Mouse (Mus musculus) forebrain, embryonic 11.5 days (tissue): ENCODE measurements around the gene Zfhx3. TPM values are rescaled to one million over a fixed set of nuclear protein-coding genes. Genes with fewer than 3 reads are reported as not detected.
A peak's percentile ranks its signal among the peaks of the same experiment; 100 is the strongest.

Experiments
- ATAC-seq: fragments of 200-750 bp; cut with Nextera tagmentation; replicated peaks from 2 replicates; pipeline ENCODE4 v1.8.0; 2017; ENCODE audit warnings: moderate TSS enrichment; ENCODE audit not compliant: low FRiP score
- DNase-seq: peaks from one replicate; pipeline ENCODE4 v3.0.0-alpha.2; 2017; ENCODE audit warnings: low spot score
- H3K27ac ChIP-seq: fragments of 300-500 bp; sonication (generic); 2 replicates; pipeline ENCODE4 v1.5.1; 2014; ENCODE audit warnings: low read depth, low read length
- H3K27me3 ChIP-seq: fragments of 300-500 bp; sonication (generic); 2 replicates; pipeline ENCODE4 v1.6.1; 2014; ENCODE audit warnings: mild to moderate bottlenecking, low read length, mixed read lengths; ENCODE audit not compliant: control insufficient read depth, insufficient read depth
- H3K36me3 ChIP-seq: fragments of 300-500 bp; sonication (generic); 2 replicates; pipeline ENCODE4 v1.6.1; 2014; ENCODE audit warnings: mild to moderate bottlenecking, low read length, moderate library complexity, mixed read lengths; ENCODE audit not compliant: control insufficient read depth, insufficient read depth
- H3K4me1 ChIP-seq: fragments of 300-500 bp; sonication (generic); replicated peaks from 2 replicates; pipeline ENCODE4 v1.6.1; 2014; ENCODE audit warnings: low read length, mixed read lengths; ENCODE audit not compliant: control insufficient read depth, insufficient read depth
- H3K4me2 ChIP-seq: fragments of 300-500 bp; sonication (generic); 2 replicates; pipeline ENCODE4 v1.6.1; 2014; ENCODE audit warnings: low read depth, mild to moderate bottlenecking, low read length, moderate library complexity, mixed read lengths; ENCODE audit not compliant: severe bottlenecking
- H3K4me3 ChIP-seq: fragments of 300-500 bp; sonication (generic); 2 replicates; pipeline ENCODE4 v1.5.1; 2014; ENCODE audit warnings: low read depth, low read length
- H3K9ac ChIP-seq: fragments of 300-500 bp; sonication (generic); 2 replicates; pipeline ENCODE4 v1.6.1; 2014; ENCODE audit warnings: low read length
- H3K9me3 ChIP-seq: fragments of 300-500 bp; sonication (generic); 2 replicates; pipeline ENCODE4 v1.6.1; 2016; ENCODE audit warnings: low read length, mixed read lengths; ENCODE audit not compliant: control insufficient read depth
- WGBS: fragments of 180-500 bp; shearing (Covaris S2); extraction: QIAGEN DNeasy Blood & Tissue Kit; methylation state at CpG from one replicate; pipeline ENCODE4 v1.1.7; 2014; 5-methylcytosine and 5-hydroxymethylcytosine counted together
- polyA plus RNA-seq: library from polyadenylated mRNA; unstranded; fragments of >200 nt; fragmentation: Nextera tagmentation; extraction: Ambion mirVana; gene quantifications from 2 replicates; pipeline ENCODE4 v1.2.1, GENCODE M21; 2014

Gene Zfhx3
- polyA plus RNA-seq, 1 experiment from 2014 or later: 22.9 TPM

DNA sequence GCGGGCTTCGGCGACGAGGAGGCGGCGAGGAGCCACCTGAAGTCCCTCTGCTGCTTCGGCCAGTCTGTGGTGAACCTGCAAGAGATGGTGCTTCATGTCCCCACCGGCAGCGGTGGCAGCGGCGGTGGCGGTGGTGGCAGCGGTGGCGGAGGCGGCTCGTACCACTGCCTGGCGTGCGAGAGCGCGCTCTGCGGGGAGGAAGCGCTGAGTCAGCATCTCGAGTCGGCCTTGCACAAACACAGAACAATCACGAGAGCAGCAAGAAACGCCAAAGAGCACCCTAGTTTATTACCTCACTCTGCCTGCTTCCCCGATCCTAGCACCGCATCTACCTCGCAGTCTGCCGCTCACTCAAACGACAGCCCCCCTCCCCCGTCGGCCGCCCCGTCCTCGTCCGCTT lies 1014.0 kb downstream of the Zfhx3 start:
- H3K4me3 ChIP-seq: peak overlapping the region; percentile 7; the same call in 1 of the 2 replicates
- no peak overlapping the region for H3K27ac ChIP-seq
- H3K4me2 ChIP-seq: peak overlapping the region; percentile 24; the same call in 1 of the 2 replicates
- DNase-seq: no peak
- ATAC-seq: no peak
- peaks cover 20% of the 10 kb centered on the region for H3K36me3 ChIP-seq
- no peaks in the 10 kb centered on the region; the same call in 1 of the 2 replicates for H3K9me3 ChIP-seq
- no peaks in the 10 kb centered on the region for H3K27me3 ChIP-seq
- WGBS: 76% methylated on average over 37 of the region's 37 CpGs
- no peak overlapping the region for H3K9ac ChIP-seq
- H3K4me1 ChIP-seq: no peaks in the 10 kb centered on the region

DNA sequence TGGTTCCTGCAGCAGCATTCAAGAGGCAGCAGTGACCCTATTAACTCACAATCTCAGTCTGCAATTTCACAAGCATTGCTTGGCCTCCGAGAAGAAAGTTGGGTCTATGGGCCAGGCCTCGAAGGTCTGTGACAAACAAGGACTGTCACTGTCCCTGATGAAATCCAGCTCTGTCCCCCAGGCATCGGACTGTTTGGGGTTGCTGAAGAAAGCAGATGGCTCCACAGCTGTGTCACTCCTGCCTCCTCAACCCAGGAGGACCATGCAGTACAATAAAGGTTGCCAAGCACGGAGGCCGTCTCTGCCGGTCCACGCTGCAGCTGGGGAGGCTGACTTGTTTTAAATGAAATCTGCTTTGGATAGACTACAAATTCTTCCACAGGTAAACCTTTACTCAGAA lies 1020.1 kb downstream of the Zfhx3 start:
- Histone ChIP-seq H3K4me1 (no peaks in the 10 kb centered on the region), H3K4me2 (no peak overlapping the region), H3K27ac (no peak overlapping the region), H3K36me3 (no peaks in the 10 kb centered on the region), H3K9ac (no peak overlapping the region), H3K27me3 (no peaks in the 10 kb centered on the region), H3K9me3 (no peaks in the 10 kb centered on the region), H3K4me3 (no peak overlapping the region)
- ATAC-seq: no peak
- 77% methylated on average over 7 of the region's 7 CpGs for WGBS
- DNase-seq: no peak

- ATAC-seq: no peak
- Histone ChIP-seq H3K4me2 (no peak overlapping the region), H3K4me3 (no peak overlapping the region), H3K9me3 (no peaks in the 10 kb centered on the region), H3K4me1 (no peaks in the 10 kb centered on the region), H3K36me3 (no peaks in the 10 kb centered on the region), H3K9ac (no peak overlapping the region), H3K27ac (no peak overlapping the region), H3K27me3 (no peaks in the 10 kb centered on the region)
- 87% methylated on average over 2 of the region's 2 CpGs for WGBS
- DNase-seq: no peak
Measured at GRCm38 (mm10) chr8:108963181-108963580, 1020.7 kb downstream of the Zfhx3 start.

DNA sequence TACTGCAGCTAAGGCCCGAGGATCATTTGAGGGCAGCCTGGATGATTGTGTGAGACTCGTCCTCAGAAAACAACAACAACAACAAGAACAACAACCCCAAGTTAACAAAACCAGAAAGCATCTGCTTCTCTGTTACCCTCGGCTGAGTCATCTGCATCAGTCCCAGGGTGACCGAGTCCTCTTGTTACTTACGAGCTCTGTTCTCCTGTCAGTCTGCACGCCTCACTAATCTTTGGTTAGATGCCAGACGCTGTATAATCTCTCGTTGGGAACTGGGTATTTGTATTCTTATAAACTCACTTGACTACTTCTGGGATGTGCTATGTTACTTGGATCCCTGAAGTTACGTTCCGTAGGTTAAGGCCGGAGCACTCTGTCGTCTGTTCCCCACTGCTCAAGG lies 1023.6 kb downstream of the Zfhx3 start:
- no peak for ATAC-seq
- 82% methylated on average over 12 of the region's 12 CpGs for WGBS

DNA sequence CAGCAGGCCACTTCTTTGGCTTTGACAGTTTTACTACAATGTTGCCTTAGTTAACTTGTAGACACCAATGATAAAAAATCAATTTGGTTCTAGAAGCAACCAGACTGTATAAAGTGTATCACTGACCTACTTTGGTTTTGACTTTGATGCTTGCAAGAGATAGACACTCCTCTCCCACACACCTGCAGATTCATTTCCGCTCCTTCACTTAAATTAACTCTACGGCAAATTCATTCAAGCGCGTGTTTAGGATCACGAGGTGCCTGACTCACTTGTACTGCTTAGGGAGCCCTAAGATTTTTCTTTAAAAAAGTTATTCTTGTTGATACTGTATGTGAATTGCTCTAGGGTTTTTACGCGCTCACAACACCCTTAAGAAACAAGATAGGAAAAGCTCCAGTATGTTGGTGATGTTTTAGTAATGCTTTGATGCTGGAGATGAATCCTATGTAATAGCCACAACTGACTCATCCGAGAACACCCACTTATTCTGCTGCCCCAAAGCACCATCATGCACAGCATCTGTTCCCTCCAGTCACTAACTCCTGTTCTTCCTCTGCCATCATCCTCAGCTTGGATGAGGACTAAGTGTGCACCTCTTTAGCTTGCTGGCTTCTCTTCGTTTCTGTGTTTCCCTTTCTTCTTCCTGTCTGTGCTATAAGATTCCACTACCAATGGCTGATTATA lies 1031.3 kb downstream of the Zfhx3 start:
- no peak overlapping the region for H3K4me2 ChIP-seq
- H3K9me3 ChIP-seq: no peaks in the 10 kb centered on the region
- no peaks in the 10 kb centered on the region for H3K36me3 ChIP-seq
- H3K4me3 ChIP-seq: no peak overlapping the region
- DNase-seq (no peak), ATAC-seq (no peak)
- H3K4me1 ChIP-seq: no peaks in the 10 kb centered on the region
- 89% methylated on average over 9 of the region's 9 CpGs for WGBS
- H3K27me3 ChIP-seq: no peaks in the 10 kb centered on the region
- no peak overlapping the region for H3K27ac ChIP-seq
- H3K9ac ChIP-seq: no peak overlapping the region

More for the DNA sequence above, 1023.6 kb downstream of the Zfhx3 start:
- Histone ChIP-seq H3K4me3 (no peak overlapping the region), H3K4me2 (no peak overlapping the region), H3K27me3 (no peaks in the 10 kb centered on the region), H3K9ac (no peak overlapping the region), H3K27ac (no peak overlapping the region), H3K36me3 (no peaks in the 10 kb centered on the region), H3K4me1 (no peaks in the 10 kb centered on the region), H3K9me3 (no peaks in the 10 kb centered on the region)
- no peak for DNase-seq

GRCm38 (mm10) chr8:108977693-108978361 lies 1035.4 kb downstream of the Zfhx3 start:
- no peak overlapping the region for H3K27ac ChIP-seq
- no peaks in the 10 kb centered on the region for H3K36me3 ChIP-seq
- no peaks in the 10 kb centered on the region for H3K27me3 ChIP-seq
- ATAC-seq: no peak
- WGBS: 63% methylated on average over 11 of the region's 11 CpGs
- H3K4me1 ChIP-seq: no peaks in the 10 kb centered on the region
- no peak for DNase-seq
- H3K4me3 ChIP-seq: no peak overlapping the region
- no peaks in the 10 kb centered on the region; the same call in 1 of the 2 replicates for H3K9me3 ChIP-seq
- H3K4me2 ChIP-seq: no peak overlapping the region
- no peak overlapping the region for H3K9ac ChIP-seq

GRCm38 (mm10) chr8:108978362-108978750 lies 1035.9 kb downstream of the Zfhx3 start:
- H3K9ac ChIP-seq: no peak overlapping the region
- H3K4me3 ChIP-seq: no peak overlapping the region
- 86% methylated on average over 7 of the region's 7 CpGs for WGBS
- no peaks in the 10 kb centered on the region; the same call in 1 of the 2 replicates for H3K9me3 ChIP-seq
- no peak for ATAC-seq
- no peak for DNase-seq
- H3K4me1 ChIP-seq: no peaks in the 10 kb centered on the region
- H3K27ac ChIP-seq: no peak overlapping the region
- no peaks in the 10 kb centered on the region for H3K36me3 ChIP-seq
- H3K27me3 ChIP-seq: no peaks in the 10 kb centered on the region
- no peak overlapping the region for H3K4me2 ChIP-seq

- H3K4me1 ChIP-seq: no peaks in the 10 kb centered on the region
- no peak for DNase-seq
- no peak overlapping the region for H3K27ac ChIP-seq
- no peak overlapping the region for H3K4me3 ChIP-seq
- H3K9me3 ChIP-seq: no peaks in the 10 kb centered on the region; the same call in 1 of the 2 replicates
- no peak overlapping the region for H3K4me2 ChIP-seq
- 77% methylated on average over 2 of the region's 2 CpGs for WGBS
- no peak overlapping the region for H3K9ac ChIP-seq
- no peaks in the 10 kb centered on the region for H3K27me3 ChIP-seq
- H3K36me3 ChIP-seq: no peaks in the 10 kb centered on the region
- no peak for ATAC-seq
Measured at GRCm38 (mm10) chr8:108984904-108985303, 1042.5 kb downstream of the Zfhx3 start.

DNA sequence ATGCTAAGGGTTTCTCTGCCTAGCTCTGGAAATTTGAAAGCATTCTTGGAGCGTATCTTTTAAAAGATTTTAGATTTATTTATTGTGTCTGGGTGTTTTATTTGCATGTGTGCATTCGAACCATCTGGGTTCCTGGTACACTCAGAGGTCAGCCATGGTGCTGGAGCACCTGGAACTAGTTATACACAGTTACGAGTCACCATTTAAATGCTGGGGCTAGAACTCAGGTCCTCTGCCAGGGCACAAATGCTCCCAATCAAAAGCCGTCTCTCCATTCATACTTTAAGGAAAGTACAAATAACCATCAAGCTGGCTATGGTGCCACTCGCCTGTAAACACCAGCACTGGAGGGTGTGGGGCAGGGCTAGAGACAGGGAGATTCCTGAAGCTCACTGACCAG lies 1047.4 kb downstream of the Zfhx3 start:
- Histone ChIP-seq H3K9ac (no peak overlapping the region), H3K36me3 (no peaks in the 10 kb centered on the region), H3K4me3 (no peak overlapping the region), H3K9me3 (no peaks in the 10 kb centered on the region), H3K4me1 (no peaks in the 10 kb centered on the region), H3K27ac (no peak overlapping the region), H3K27me3 (no peaks in the 10 kb centered on the region), H3K4me2 (no peak overlapping the region)
- no peak for ATAC-seq
- DNase-seq: no peak
- 83% methylated on average over 5 of the region's 5 CpGs for WGBS
